Mouse (Mus musculus) embryonic facial prominence, embryonic 10.5 days (tissue): Measurements from ENCODE around the gene Rab5b. TPM values are rescaled to one million over a fixed set of nuclear protein-coding genes. Genes with fewer than 3 reads are reported as not detected.
A peak's percentile ranks its signal among the peaks of the same experiment; 100 is the strongest.

Experiments used
- DNase-seq: peaks from one replicate; pipeline ENCODE4 v3.0.0-alpha.2; 2017; ENCODE audit warnings: low spot score
- H3K27ac ChIP-seq: fragments of 300-500 bp; sonication (generic); replicated peaks from 2 replicates; pipeline ENCODE4 v1.5.1; 2016; ENCODE audit warnings: mild to moderate bottlenecking
- H3K27me3 ChIP-seq: fragments of 300-500 bp; sonication (generic); replicated peaks from 2 replicates; pipeline ENCODE4 v1.6.1; 2016; ENCODE audit warnings: low read depth, mild to moderate bottlenecking; ENCODE audit not compliant: poor library complexity, severe bottlenecking
- H3K36me3 ChIP-seq: fragments of 300-500 bp; sonication (generic); replicated peaks from 2 replicates; pipeline ENCODE4 v1.6.1; 2016; ENCODE audit warnings: mild to moderate bottlenecking, moderate library complexity
- H3K4me1 ChIP-seq: fragments of 300-500 bp; sonication (generic); 2 replicates; pipeline ENCODE4 v1.6.1; 2016
- H3K4me3 ChIP-seq: fragments of 300-500 bp; sonication (generic); 2 replicates; pipeline ENCODE4 v1.5.1; 2016; ENCODE audit warnings: mild to moderate bottlenecking, moderate library complexity
- H3K9me3 ChIP-seq: fragments of 300-500 bp; sonication (generic); 2 replicates; pipeline ENCODE4 v1.6.1; 2016; ENCODE audit warnings: mild to moderate bottlenecking
- WGBS: fragments of 180-500 bp; shearing (Covaris S2); methylation state at CpG from one replicate; pipeline ENCODE4 v1.1.7; 2016; 5-methylcytosine and 5-hydroxymethylcytosine counted together
- polyA plus RNA-seq: library from polyadenylated mRNA; unstranded; fragments of >200 nt; fragmentation: Nextera tagmentation; extraction: Ambion mirVana; gene quantifications from 2 replicates; pipeline ENCODE4 v1.2.1, GENCODE M21; 2016

The Rab5b gene
- polyA plus RNA-seq, 1 experiment from 2014 or later = 70.4 TPM

DNA sequence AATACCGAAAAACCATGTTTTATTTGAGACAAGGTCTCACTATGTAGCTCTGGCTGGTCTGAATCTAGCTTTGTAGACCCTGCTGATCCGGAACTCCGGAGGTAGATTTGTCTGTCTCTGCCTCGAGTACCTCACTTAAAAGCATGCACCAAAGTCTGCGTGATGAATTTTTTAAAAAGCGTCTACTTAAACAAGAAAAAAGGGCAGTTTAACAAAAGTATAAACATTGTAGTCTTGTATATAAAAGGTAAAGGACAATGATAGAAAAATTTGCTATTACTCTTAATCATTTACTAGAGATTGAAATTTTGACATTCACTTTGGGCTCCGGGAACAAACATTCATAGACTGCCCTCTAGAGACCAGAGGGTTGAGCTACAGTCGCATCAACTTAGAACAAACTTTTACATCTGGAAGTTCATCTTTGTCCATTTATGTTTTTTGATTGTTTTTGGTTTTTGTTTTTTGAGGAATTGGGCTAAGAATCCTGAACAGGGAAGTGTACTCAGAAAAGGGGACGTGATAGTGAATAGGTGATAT lies 21.5 kb downstream of the Rab5b start:
- WGBS = 3% methylated on average over 9 of the region's 9 CpGs
- DNase-seq = no peak
- H3K27ac ChIP-seq = 0 out of 2 replicates have a peak overlapping the region, but pooled peaks have one; percentile 74
- H3K27me3 ChIP-seq = peaks cover 33% of the 10 kb centered on the region
- H3K9me3 ChIP-seq = no peaks in the 10 kb centered on the region
- H3K4me1 ChIP-seq = peaks cover 22% of the 10 kb centered on the region
- peak overlapping the region; percentile 74 for H3K4me3 ChIP-seq
- H3K36me3 ChIP-seq = peaks cover 19% of the 10 kb centered on the region

DNA sequence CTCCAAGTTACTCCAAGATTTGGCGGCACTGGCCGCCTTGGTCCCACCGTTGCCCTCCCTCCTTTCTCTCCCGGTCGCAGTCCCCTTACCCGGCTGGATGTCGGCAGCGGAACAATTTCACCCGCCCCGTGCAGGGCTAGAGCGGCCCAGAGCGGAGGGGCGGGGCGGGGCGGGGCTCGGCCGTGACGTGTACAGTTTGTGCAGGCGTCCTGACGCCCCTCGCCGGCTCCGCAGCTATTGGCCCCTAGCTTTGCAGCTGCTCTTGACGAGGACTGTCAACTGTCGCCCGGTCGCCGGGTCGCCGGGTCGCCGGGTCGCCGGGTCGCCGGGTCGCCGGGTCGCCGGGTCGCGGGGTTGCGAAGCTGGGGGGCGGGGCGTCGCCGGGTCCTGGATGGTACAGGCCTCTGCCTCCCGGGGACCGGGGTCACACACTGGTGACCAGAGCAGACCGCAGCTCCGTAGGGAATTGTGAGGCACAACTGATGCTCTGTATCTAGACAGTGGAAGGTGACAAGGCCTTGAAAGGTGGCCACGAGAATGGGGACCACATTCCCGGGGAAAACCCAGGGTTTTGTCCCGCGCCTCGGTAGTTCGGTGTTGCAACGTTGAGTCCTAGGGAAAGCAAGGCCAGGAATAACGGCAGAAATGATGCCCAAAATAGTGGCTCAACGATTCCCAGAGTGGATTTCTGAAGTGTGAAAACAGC lies 22.1 kb downstream of the Rab5b start, which contains the start of gene Suox:
Suox (minus strand) TSS at position 311 of the 706 bp plus-strand sequence.
- under 1% methylated on average over 60 of the region's 60 CpGs for WGBS
- H3K4me1 ChIP-seq = peaks cover 27% of the 10 kb centered on the region
- H3K4me3 ChIP-seq = peak within 1 kb of the TSS; percentile 74
- peak; percentile 95 for DNase-seq
- no peaks in the 10 kb centered on the region for H3K9me3 ChIP-seq
- peak within 1 kb of the TSS; percentile 74 for H3K27ac ChIP-seq
- H3K27me3 ChIP-seq = peaks cover 33% of the 10 kb centered on the region
- peaks cover 13% of the 10 kb centered on the region for H3K36me3 ChIP-seq

DNA sequence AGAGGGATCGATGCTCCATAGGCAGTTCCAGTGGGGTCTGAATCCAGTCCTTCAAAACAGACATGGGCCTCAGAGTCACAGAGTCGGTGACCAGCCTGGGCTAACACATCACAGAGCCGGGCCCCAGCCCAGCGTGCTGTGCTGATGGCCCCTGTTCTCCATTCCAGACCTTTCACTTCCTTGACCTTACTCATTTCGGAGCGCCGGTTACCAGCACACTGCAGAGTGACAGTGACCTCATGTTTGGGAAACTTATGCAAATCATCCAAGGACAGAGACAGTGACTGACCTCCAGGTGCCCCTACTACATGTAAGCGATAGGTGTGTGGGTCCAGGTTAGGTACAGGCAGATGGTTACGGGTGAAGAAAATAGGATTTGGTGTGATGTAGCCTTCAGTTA lies 24.9 kb downstream of the Rab5b start:
- Histone ChIP-seq H3K27ac (no peak overlapping the region), H3K4me3 (0 out of 2 replicates have a peak overlapping the region, but pooled peaks have one; percentile 20), H3K36me3 (peaks cover 9% of the 10 kb centered on the region; the same call in 1 of the 2 replicates), H3K4me1 (peaks cover 35% of the 10 kb centered on the region), H3K27me3 (peaks cover 33% of the 10 kb centered on the region), H3K9me3 (no peaks in the 10 kb centered on the region)
- no peak for DNase-seq
- WGBS = 93% methylated on average over 9 of the region's 9 CpGs

DNA sequence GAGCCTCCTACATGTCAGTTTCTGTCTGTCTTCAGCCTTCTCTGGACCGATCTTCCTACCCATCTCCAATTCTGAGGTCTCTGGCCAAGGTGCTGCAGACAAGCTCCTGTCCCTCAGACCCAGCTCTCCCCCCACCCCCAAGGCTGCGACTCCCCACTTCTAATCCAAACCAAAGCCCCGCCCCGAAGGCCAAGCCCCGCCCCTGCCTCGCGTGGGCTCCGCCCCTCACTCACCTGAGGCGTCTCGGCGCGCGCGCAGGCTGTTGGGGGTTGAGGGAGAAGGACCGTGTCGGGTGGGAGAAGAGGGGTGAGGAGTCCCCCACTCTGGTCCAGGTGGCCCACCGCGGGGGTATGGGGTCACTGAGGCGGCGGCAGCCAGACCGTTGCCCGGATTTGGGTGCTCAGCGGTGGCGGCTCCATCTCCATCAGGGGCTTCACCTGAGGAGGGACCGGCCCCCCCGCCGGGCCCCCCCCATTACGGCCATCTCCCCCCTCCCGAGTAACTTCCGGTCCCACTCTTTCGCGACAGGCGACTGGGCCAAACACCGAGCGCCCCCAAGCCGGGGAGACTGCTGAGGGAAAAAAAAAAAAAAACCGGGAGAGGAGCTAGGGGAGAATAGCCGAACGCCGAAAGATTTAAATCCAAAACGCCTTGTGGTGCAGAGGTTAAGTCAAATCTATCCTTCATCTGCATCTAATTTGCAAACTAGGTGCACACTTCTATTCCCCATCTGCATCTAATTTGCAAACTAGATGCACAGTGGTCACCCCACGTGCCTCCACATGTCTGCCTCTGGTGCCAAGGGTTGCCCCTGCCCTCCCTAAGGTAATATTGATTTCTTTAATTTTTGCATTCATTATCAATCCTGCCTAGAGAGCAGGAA lies 27.0 kb downstream of the Rab5b start:
- H3K9me3 ChIP-seq = no peaks in the 10 kb centered on the region
- peaks cover 33% of the 10 kb centered on the region for H3K27me3 ChIP-seq
- DNase-seq = peak; percentile 86
- H3K27ac ChIP-seq = peak overlapping the region; percentile 91
- WGBS = 1% methylated on average over 42 of the region's 42 CpGs
- H3K36me3 ChIP-seq = peaks cover 9% of the 10 kb centered on the region; the same call in 1 of the 2 replicates
- H3K4me1 ChIP-seq = peaks cover 30% of the 10 kb centered on the region
- H3K4me3 ChIP-seq = peak overlapping the region; percentile 89

DNA sequence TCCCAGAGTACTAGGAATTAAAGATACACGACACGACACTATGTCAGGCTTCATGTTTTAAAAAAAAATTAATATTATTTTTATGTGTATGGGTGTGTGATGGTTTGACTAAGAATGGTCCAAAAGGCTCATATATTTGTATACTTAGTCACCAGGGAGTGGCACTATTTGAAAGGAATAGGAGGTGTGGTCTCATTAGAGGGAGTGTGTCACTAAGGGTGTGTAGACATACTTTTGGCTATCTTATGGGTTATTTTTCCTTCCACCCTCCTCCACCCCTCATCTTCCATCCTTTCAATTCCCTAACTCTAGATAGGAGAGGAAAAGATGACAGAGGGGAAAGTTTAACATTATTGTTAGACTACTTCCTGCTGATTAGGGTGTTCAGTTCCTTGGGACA lies 30.3 kb downstream of the Rab5b start:
- no peak overlapping the region for H3K27ac ChIP-seq
- H3K36me3 ChIP-seq = no peaks in the 10 kb centered on the region
- peaks cover 8% of the 10 kb centered on the region for H3K27me3 ChIP-seq
- WGBS = 93% methylated on average over 2 of the region's 2 CpGs
- no peaks in the 10 kb centered on the region for H3K9me3 ChIP-seq
- DNase-seq = no peak
- H3K4me1 ChIP-seq = peaks cover 14% of the 10 kb centered on the region
- no peak overlapping the region for H3K4me3 ChIP-seq

DNA sequence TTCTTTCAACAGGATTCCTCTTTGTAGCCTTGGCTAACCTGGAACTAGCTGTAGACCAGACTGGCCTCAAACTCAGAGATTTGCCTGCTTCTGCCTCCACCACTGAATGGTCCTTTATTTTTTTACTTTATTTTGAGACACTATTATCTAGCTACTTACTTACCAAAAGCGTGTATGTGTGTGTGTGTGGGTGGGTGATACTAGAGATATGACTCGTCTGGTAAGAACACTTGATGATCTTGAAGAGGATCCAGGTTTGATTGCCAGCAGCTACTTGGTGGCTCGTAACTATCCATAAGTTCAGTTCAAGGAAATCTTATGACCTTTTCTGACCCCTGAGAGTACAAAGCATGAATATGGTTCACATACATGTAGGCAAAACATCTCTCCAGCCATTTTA lies 30.8 kb downstream of the Rab5b start:
- DNase-seq = no peak
- no peaks in the 10 kb centered on the region for H3K9me3 ChIP-seq
- H3K4me1 ChIP-seq = peaks cover 14% of the 10 kb centered on the region
- WGBS = 86% methylated on average over 3 of the region's 3 CpGs
- peaks cover 3% of the 10 kb centered on the region for H3K27me3 ChIP-seq
- H3K27ac ChIP-seq = no peak overlapping the region
- no peak overlapping the region for H3K4me3 ChIP-seq
- no peaks in the 10 kb centered on the region for H3K36me3 ChIP-seq

DNA sequence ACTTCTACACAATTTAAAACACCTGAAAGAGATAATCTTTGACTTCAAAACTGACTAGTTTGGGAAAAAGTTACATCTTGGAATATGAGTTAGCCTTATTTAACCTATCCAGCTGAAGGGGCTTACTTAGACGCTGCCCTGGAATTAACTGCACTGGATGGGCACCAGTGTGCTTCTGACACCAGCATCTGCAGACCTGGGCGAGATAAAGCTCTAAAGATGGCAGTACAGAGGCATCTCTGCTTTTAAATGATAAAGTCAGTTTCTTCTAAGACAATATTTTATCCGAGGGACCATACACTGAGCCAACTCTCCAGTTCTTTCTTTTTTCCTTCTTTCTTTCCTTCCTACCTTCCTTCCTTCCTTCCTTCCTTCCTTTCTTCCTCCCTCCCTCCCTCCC lies 31.3 kb downstream of the Rab5b start:
- no peak for DNase-seq
- 78% methylated on average over 3 of the region's 3 CpGs for WGBS
- H3K27ac ChIP-seq = no peak overlapping the region
- no peaks in the 10 kb centered on the region for H3K27me3 ChIP-seq
- peaks cover 15% of the 10 kb centered on the region for H3K4me1 ChIP-seq
- H3K4me3 ChIP-seq = no peak overlapping the region
- H3K9me3 ChIP-seq = no peaks in the 10 kb centered on the region
- no peaks in the 10 kb centered on the region for H3K36me3 ChIP-seq

DNA sequence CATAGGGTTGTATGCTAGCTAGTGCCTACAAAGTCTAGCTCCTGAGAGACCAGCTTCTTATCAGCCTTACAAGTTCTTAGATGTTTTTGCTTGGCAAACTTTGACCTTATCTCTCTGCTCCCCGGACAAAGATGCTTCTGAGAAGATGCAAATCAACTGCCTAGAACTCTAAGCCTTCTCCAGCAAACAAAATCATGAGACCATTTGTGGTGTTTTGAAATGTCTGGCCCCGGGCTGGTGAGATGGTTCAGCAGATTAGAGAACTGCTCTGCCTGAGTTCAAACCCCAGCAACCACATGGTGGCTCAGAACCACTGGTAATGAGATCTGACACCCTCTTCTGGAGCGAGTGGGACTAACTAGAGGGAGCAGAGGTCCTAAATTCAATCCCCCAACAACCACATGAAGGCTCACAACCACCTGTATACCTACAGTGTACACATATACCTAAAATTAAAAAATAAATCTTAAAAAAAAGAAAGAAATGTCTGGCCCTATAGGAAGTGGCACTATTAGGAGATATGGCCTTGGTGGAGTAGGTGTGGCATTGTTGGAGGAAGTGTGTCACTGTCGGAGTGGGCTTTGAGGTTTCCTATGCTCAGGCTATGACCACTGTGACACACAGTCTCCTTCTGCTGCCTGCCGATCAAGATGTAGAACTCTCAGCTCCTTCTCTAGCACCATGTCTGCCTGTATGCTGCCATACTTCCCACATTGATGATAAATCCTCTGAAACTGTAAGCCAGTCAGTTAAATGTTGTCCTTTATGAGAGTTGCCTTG lies 32.4 kb downstream of the Rab5b start:
- Histone ChIP-seq H3K27me3 (no peaks in the 10 kb centered on the region), H3K27ac (no peak overlapping the region), H3K36me3 (no peaks in the 10 kb centered on the region), H3K9me3 (no peaks in the 10 kb centered on the region), H3K4me3 (no peak overlapping the region), H3K4me1 (peaks cover 11% of the 10 kb centered on the region)
- no peak for DNase-seq
- 69% methylated on average over 5 of the region's 5 CpGs for WGBS

DNA sequence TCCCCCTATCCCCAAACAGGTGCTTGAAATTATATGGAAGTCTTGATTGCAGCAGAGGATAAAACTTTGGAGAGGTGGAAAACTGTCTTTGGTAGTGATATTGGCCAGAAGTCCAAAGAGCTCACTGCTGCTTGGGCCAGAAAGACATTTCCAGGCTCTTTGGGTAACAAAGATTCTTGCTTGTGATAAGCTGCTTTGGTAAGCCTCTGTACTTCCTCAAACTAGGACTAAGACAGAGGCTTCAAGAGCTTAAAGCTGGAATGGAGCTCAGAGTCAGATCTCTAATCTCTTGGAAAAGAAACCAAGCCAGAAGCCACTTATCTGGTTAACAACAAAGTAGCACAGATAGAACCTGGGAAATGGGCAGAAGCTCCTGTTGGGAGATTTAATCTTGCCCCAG lies 33.6 kb downstream of the Rab5b start:
- Histone ChIP-seq H3K36me3 (no peaks in the 10 kb centered on the region), H3K4me1 (peaks cover 6% of the 10 kb centered on the region; the same call in 1 of the 2 replicates), H3K4me3 (no peak overlapping the region), H3K9me3 (no peaks in the 10 kb centered on the region), H3K27me3 (no peaks in the 10 kb centered on the region), H3K27ac (no peak overlapping the region)
- no peak for DNase-seq

DNA sequence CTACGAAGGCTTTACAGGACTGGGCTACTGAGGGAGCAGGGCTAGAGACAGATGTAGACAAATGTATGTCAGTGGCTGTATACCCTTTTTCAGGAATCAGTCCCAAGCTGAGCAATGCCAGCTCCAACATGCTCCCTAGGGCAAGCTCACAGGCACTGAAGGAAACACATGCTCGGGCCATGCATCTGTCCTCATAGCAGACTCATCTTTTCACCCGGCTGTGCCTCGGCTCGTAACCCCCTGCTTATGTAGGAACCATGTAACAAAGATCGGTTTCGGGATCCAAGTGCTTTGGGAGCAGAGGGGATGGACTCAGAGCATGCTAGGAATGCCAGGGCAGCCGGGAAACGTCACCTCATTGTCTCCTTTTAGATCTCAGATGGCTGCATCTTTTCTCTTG lies 36.6 kb downstream of the Rab5b start:
- H3K27ac ChIP-seq = no peak overlapping the region
- no peak for DNase-seq

DNA sequence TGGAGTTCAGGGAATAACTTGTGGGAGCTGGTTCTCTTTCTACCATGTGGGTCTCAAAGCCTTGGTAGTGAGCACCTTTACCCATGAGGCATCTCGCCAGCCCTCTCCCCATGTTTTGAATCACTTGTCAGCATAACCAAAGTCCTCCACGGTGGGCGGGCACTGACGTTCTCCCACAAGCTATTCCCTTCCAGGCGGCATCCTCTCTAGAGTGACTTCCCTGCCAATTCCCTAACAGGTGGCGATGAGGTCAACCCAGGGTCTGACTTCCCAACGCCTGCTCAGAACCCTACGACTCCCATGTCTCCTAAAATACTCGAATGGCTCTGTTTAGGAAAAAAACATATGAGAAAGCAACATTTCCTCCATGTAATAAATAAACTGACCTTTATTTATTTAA lies 38.2 kb downstream of the Rab5b start:
- Histone ChIP-seq H3K27ac (no peak overlapping the region), H3K4me1 (peaks cover 21% of the 10 kb centered on the region; the same call in 1 of the 2 replicates), H3K27me3 (no peaks in the 10 kb centered on the region), H3K9me3 (no peaks in the 10 kb centered on the region), H3K36me3 (no peaks in the 10 kb centered on the region), H3K4me3 (no peak overlapping the region)
- 63% methylated on average over 9 of the region's 9 CpGs for WGBS
- no peak for DNase-seq

More for the DNA sequence above, 36.6 kb downstream of the Rab5b start:
- no peaks in the 10 kb centered on the region for H3K27me3 ChIP-seq
- 49% methylated on average over 9 of the region's 9 CpGs for WGBS
- H3K4me3 ChIP-seq = no peak overlapping the region
- no peaks in the 10 kb centered on the region for H3K9me3 ChIP-seq
- H3K36me3 ChIP-seq = no peaks in the 10 kb centered on the region
- peaks cover 14% of the 10 kb centered on the region; the same call in 1 of the 2 replicates for H3K4me1 ChIP-seq

DNA sequence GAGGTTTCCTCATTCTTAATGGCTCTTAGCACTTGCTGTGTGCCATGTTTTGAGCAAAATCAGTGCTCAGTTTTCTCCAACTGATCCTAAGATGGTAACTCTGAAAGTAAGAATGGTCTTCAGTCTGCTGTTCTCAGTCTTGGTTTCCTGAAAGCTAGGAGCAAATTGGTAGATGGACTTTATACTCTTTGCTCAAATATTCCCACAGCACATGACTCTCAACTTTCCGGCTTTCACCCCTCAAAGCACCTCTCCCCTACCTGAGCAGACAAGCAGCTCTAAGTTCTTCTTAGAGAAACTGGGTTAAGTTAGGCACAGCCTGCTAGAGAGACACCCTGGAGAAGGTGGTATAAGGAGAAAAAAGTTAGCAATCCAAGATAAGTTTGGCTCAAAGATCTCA lies 39.3 kb downstream of the Rab5b start:
- Histone ChIP-seq H3K36me3 (no peaks in the 10 kb centered on the region), H3K27ac (no peak overlapping the region), H3K9me3 (no peaks in the 10 kb centered on the region), H3K27me3 (no peaks in the 10 kb centered on the region), H3K4me3 (no peak overlapping the region), H3K4me1 (peaks cover 21% of the 10 kb centered on the region; the same call in 1 of the 2 replicates)
- 95% methylated on average over 1 of the region's 1 CpGs for WGBS
- DNase-seq = no peak
